Mouse (Mus musculus) small intestine, adult 2 months (tissue): ENCODE results near the gene Bmf.

ENCODE experiments used
- CTCF ChIP-seq: fragments of 200-500 bp; IDR thresholded peaks from 2 replicates; pipeline ENCODE4 v1.5.1; 2012; ENCODE audit warnings: low read depth, mild to moderate bottlenecking, control low read depth, inconsistent platforms, low read length, moderate library complexity, mixed read lengths; ENCODE audit not compliant: insufficient replicate concordance, insufficient read length; ENCODE audit errors: extremely low read depth
- POLR2A ChIP-seq: fragments of 200-500 bp; IDR thresholded peaks from 2 replicates; pipeline ENCODE4 v1.6.1; 2012; ENCODE audit warnings: low read depth, mild to moderate bottlenecking, control low read depth, inconsistent platforms, low read length, moderate library complexity

- TF ChIP-seq POLR2A = no peak
- TF ChIP-seq CTCF = no peak
Measured at GRCm38 (mm10) chr2:118484386-118484898, 65.0 kb downstream of the Bmf start.
